ENCODE assay signal across 19 mouse cellular contexts in genomic region chr5:66933134-66933804, GRCm38 (mm10).
"Had no signal": no experiment of that assay in that cellular context is flagged by ENCODE, and none has a peak within 500 bp of the region (broad histone marks: within the 10 kb centered on the region; RNA-seq: fewer than 3 reads in every experiment).

No protein-coding gene starts in this region.

- H3K27ac ChIP-seq: limb, embryonic 15.5 days; liver, embryonic 14.5 days; macrophage; neural tube, embryonic 13.5 days; stomach, embryonic 15.5 days had no signal

- ATAC-seq: inflammation-experienced regulatory T-cells, adult 6 months; intestine, embryonic 16.5 days; liver, postnatal 0 days; lung, postnatal 0 days had no signal

- H3K36me3 ChIP-seq: limb, embryonic 15.5 days; neural tube, embryonic 13.5 days; stomach, embryonic 15.5 days had no signal

- H3K4me2 ChIP-seq: limb, embryonic 15.5 days; liver, embryonic 11.5 days; lung, embryonic 14.5 days; neural tube, embryonic 13.5 days; stomach, embryonic 15.5 days had no signal

- H3K4me3 ChIP-seq: limb, embryonic 15.5 days; myocyte; neural tube, embryonic 13.5 days; stomach, embryonic 15.5 days had no signal

- H3K4me1 ChIP-seq: stomach, embryonic 15.5 days had no signal

- H3K9me3 ChIP-seq: limb, embryonic 15.5 days; neural tube, embryonic 13.5 days; stomach, embryonic 15.5 days had no signal

- DNase-seq: kidney, adult 18-20 months; kidney, postnatal 14 days; kidney, postnatal 4 days; liver, postnatal 0 days; lung, embryonic 14.5 days; retina, postnatal 1 day; right cerebral cortex, postnatal 25 days; spleen, adult 18-20 months; thymus, postnatal 25 days had no signal

- H3K9ac ChIP-seq: limb, embryonic 15.5 days; liver, embryonic 14.5 days; liver, postnatal 0 days; lung, embryonic 14.5 days; neural tube, embryonic 13.5 days; stomach, embryonic 15.5 days had no signal

- H3K27me3 ChIP-seq: limb, embryonic 15.5 days; neural tube, embryonic 13.5 days; stomach, embryonic 15.5 days had no signal
